Mouse (Mus musculus): ENCODE data around the gene Adam1a. TPM values are rescaled to one million over a fixed set of nuclear protein-coding genes. Genes with fewer than 3 reads are reported as not detected.

Adam1a gene
- 0.11 and 0.15 TPM in 2 replicates for polyA plus RNA-seq (2012)

DNA sequence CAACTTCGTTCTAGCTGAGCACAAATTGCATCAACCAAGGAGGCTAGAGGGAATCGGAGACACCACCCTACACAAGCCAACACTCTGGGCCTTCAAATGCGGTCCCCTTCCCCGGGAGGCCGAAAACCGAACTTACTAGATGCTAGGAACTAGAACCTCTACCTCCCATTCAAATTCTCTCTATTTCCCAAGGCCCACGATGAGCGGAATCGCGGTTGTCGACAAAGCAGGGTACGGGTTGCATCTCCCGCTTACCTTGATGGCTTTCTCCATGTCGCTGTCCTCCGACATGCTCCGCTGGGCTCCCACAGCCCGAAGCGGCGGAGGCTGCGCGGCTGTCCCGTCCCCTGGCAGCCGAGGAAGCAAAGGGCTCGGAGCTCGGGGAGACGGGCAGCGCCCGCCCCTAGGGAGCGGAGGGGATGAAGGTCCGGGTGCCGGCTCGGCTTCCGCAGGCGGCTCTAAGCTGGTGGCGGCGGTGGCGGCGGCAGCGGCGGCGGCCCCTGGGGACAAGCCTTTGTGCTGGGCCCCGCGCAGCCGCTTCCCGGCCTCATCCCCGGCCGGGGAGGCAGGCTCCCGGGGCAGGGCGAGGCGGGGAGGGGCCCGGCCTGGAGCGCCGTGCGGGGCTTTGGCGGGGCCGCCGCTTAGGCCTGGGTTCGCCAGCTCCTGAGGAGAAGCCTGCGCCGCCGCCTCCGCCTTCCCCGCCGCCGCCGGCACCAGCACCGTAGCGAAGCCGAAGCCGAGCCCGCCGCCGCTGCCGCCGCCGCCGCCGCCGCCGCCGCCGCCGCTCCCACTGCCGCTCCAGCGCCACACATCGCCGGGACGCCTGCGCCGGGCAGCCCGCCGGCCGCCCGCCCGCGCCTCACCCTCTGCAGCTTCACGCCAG is at the start of gene Adam1a, which contains the start of gene Gm42878:
Gene Adam1a (minus strand): TSS at position 573 of the 883 bp plus-strand sequence.
Gene Gm42878 (minus strand): TSS at position 573 of the 883 bp plus-strand sequence.
- no peak for TF ChIP-seq GATA1 (IDR thresholded peaks at IDR 0.05; ENCODE audit: low read length)

DNA sequence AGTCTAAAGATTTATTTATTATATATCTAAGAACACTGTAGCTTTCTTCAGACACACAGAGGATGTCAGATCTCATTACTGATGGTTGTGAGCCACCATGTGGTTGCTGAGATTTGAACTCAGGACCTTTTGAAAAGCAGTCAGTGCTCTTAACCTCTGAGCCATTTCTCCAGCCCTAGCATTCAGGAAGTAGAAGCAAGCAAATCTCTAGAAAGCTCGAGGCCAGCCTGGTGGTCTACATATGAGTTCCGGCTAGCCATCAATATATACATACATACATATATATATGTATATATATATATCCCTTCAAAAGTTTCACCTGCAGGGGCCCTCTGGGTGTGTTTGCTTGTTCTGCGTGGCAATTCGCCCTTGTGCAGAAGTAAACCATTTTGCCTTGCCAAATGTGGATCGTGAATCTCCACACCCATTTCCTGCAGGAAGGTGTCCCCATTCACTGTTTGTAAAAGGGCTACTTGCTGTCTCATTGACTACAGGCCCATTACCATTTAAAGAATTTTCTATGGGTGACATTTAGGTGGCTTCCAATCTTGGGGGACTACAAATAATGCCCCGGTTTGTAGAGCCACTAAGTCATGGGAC is 49.5 kb upstream of the Adam1a start:
- no peak for TF ChIP-seq GATA1 (IDR thresholded peaks at IDR 0.05; ENCODE audit: low read length)

DNA sequence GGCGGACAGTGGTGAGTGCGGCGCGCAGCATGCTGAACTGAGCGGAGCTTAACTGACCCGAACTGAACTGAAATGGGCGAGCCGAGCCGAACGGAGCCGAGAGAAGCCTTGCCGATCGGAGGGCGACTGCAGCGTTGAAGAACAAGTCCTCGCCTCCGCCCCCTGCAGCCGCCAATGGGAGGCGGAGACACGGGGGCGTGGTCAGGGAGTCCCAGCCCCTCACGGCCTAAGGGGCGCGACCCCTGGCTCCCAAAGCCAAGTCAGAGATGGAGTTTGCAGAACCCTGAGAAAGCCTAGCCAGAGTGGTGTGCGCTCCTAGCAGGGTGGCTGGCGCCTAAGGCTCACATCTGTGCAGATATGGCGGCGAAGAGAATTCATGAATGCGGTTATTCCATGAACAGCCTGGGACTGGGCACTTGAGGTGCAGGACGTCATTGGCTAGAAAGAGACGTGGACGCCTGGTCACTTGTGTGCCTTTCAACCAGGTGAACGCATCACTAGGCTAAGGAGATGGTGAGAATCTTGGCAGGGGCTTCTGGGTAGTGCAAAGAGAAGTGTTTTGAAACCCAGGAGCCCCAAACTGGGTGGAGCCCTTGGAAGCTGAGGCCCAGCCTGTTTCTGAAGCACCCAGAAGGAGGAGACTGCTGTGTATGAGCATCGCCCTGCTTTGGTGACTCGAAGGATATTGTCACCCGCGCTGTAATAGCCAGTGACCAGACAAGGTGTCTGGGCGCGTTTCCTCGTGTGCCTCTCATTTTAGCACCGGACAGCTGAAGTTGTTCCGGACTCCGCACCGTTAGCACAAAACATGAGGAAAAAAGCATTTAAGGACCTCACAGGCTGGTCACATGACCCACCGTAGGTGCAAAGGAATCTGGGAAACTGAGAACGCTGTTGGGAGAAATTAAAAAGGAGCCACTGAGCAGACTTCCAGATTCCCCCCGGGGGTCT is 48.4 kb upstream of the Adam1a start, which contains the start of gene Aldh2:
Gene Aldh2 (minus strand): TSS at position 374 of the 951 bp plus-strand sequence.
- TF ChIP-seq GATA1 (IDR thresholded peaks at IDR 0.05; ENCODE audit: low read length), result no peak

GRCm38 (mm10) chr5:121592816-121593407 is 47.6 kb upstream of the Adam1a start:
- no peak for TF ChIP-seq GATA1 (IDR thresholded peaks at IDR 0.05; ENCODE audit: low read length)

GRCm38 (mm10) chr5:121592064-121592815 is 47.0 kb upstream of the Adam1a start:
- no peak for TF ChIP-seq GATA1 (IDR thresholded peaks at IDR 0.05; ENCODE audit: low read length)

GRCm38 (mm10) chr5:121591417-121592063 is 46.3 kb upstream of the Adam1a start:
- TF ChIP-seq GATA1 (IDR thresholded peaks at IDR 0.05; ENCODE audit: low read length), result no peak

GRCm38 (mm10) chr5:121589928-121590327 is 44.6 kb upstream of the Adam1a start:
- no peak for TF ChIP-seq GATA1 (IDR thresholded peaks at IDR 0.05; ENCODE audit: low read length)

DNA sequence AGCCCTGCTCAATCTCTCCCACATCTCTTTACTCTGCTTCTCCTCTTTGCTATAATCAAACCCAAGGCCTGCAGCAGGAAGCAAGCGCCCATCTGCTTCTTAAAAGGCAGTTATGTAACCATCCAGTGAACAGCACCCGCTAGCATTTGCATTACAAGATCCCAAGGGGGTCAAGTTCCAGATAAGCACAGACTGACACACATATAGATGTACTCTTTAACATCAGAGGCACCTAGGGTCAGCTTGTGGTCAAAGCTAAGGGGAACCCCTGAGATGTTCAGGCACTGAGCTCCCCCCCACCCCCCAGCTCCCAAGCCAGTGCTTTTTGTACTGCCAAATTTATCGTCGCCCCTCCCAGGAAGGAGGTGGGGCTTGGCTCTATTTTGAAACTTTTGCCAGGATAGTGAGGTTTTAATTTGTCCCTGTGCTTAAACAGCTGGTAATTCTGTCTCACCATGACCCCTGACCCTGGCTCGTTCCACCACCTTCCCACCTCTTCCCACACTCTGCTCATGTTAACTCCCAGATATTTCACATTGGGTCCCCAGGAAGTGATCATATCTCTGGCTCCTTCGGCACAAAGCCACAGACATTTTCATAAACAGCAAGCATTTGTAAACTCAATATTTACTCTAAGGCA is 41.2 kb upstream of the Adam1a start:
- TF ChIP-seq GATA1 (IDR thresholded peaks at IDR 0.05; ENCODE audit: low read length), result no peak

GRCm38 (mm10) chr5:121585699-121586098 is 40.4 kb upstream of the Adam1a start:
- no peak for TF ChIP-seq GATA1 (IDR thresholded peaks at IDR 0.05; ENCODE audit: low read length)

- no peak for TF ChIP-seq GATA1 (IDR thresholded peaks at IDR 0.05; ENCODE audit: low read length)
Measured at GRCm38 (mm10) chr5:121585005-121585404, 39.7 kb upstream of the Adam1a start.

- TF ChIP-seq GATA1 (IDR thresholded peaks at IDR 0.05; ENCODE audit: low read length), result no peak
Measured at GRCm38 (mm10) chr5:121583765-121584501, 38.7 kb upstream of the Adam1a start.

GRCm38 (mm10) chr5:121581945-121582344 is 36.7 kb upstream of the Adam1a start:
- no peak for TF ChIP-seq GATA1 (IDR thresholded peaks at IDR 0.05; ENCODE audit: low read length)
